Mouse (Mus musculus) left cerebral cortex, adult 18-20 months (tissue): ENCODE measurements around the gene Shisa7. TPM values are rescaled to one million over a fixed set of nuclear protein-coding genes. Genes with fewer than 3 reads are reported as not detected.
A peak's percentile ranks its signal among the peaks of the same experiment; 100 is the strongest.
"Not testable (repeated sequence)": the region's sequence is repeated elsewhere in the genome, so short reads cannot be mapped to it uniquely, and the experiment has no call there.

ENCODE experiments used
- DNase-seq, 2 experiments: peaks; one replicate each; pipeline ENCODE4 v3.0.0; 2021 to 2022; ENCODE audit warnings: low spot score in 2 of 2, mixed read lengths in 1 of 2
- total RNA-seq, 2 experiments: library from RNA; stranded (reverse); gene quantifications; 2 replicates each; pipeline ENCODE4 v1.2.3; 2021

The Shisa7 gene
- total RNA-seq, 2 experiments from 2014 or later, result 102 to 115 TPM

DNA sequence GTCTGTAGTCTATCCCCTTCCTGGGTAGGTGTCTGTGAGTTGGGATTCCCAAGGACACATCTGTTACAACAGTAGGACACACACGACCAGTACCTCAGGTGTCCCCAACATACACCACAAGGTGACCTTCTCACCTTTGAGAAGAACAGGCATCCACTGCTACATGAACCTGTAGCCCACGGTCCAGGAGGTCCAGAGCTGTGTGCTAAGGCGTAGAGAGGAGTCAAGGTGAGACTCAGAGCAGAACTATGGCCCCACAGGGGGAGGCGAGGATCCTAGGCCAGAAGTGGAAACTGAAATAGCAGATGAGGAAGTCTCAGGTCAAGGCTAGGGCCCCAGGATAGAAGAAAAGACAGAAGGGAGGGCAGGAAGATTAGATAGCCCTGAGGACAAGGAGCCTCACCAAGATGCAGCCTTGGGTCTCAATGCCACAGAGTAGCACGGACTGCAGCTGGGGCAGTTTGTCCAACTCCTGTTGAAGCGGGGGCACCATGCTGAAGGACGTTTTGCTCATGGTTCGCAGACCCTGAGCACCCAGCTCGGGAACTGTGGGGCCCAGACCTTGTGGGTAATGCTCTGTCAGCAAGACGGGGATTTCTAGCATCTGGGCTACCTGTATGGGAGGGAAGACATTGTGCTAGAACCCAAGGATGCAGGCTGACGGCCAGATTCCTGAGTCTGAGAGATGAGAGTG is 6.3 kb upstream of the Shisa7 start:
- no peak for DNase-seq

DNA sequence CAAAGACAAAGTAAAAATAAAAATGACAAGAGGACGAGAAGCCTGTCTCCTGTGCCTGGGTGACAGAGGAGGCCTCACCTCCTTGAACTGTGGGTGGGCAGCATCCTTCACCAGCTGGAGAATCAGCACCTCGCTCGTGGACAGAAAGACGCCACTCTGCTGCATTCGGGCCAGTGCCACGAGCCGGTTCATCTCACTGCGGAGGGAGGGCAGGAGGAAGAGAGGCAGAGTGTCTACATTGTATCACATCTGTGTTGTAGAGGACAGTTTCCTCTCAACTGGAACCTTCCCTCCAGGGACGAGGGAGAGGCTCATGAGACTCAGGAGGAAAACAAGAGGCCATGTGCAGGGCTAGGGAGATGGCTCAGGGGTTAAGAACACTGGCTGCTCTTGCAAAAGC is 4.9 kb upstream of the Shisa7 start:
- no peak for DNase-seq

DNA sequence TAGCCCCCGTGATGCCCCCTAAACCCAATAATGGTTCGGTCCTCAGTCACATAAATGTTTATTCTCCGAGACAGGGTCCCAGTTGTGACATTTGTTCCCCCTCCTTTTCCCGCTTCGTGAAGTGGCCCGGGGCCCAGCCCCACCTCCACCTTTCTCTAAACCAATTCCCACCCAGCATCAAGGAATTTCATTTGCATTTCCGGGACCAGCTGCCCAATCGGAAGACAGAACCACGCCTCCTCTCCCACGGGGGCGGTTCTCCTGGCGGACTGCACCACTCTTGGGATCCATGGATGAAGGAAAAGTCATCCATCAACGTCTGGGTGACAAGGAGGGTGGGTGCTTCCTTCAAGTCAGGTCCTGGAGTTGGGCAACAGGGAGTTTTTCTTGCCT is 417 bp upstream of the Shisa7 start:
- DNase-seq, result peak; percentile 89 to 94

DNA sequence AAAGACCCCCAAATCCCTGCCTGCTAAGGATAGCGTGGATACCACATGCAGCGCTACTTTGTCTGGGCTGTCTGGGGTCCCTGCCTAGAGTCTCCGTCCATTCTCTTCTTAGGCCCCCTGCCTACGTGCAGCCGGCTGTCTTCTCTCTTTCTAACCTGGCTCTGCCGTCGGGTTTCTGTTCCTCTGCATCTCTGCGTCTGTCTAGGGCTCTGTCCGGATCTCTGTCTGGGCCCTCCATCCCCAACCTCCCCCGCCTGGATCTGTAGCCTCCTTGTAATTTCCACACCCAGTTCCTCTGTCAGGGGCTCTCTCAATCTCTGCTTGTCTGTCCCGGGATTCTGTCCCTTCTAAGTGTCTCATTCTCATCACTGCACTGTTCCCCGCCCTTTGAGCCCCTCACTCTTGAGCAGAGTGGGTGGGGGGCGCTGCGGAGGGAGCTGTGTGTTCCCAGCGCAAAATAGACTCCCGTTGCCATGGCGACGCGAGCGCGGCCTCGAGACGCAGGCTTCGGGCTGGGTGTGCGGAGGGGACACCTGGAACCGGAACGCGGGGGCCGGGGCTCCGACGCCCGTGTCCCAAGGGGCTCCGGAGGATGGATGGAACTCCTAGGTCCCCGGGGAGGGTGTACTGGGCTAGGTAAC is 772 bp downstream of the Shisa7 start:
- DNase-seq, result peak; percentile 76 to 89

DNA sequence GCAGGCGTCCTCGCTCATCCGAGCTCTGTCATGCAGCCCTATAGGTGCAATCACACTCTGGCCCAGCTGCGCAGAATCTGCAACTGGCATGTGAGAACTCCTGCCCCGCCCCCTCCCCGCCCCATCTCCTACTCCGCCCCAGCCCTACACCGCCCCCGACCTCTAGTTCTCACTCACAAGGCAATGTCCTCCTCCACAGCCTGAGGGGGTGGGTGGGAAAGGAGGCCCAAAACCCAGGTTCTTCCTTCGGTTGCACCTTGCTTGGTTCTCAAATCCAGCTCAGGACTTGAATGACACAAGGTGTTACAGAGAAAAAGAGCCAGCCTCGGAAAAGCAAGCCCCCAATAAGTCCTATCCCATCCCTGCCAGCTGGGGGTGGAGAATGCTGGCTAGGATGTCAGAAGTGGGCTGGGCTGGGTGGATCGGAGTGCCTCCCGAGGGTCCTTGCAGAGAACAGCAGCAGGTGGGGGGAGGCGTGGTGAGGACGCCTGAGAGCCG is 1.8 kb downstream of the Shisa7 start:
- peak; percentile 38 to 55 for DNase-seq

DNA sequence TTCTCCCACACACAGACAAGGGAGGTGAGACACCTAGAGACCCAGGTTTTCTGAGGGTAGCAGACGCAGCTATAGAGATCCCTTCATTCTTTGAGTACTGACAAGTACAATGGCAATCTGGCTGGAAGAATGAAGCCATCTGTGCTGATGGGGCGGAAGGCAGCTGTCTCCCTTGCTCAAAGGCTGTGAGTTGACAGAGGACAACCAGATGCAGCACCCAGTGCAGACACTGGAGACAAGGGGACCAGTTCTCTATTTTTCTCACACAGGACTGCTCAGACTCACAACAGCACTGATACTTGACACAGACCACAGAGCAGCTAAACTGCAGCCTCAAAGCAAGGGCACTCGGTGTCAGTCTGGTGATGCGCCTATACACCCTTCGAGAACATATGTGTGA is 2.4 kb downstream of the Shisa7 start:
- DNase-seq, result peak; percentile 37 to 39

DNA sequence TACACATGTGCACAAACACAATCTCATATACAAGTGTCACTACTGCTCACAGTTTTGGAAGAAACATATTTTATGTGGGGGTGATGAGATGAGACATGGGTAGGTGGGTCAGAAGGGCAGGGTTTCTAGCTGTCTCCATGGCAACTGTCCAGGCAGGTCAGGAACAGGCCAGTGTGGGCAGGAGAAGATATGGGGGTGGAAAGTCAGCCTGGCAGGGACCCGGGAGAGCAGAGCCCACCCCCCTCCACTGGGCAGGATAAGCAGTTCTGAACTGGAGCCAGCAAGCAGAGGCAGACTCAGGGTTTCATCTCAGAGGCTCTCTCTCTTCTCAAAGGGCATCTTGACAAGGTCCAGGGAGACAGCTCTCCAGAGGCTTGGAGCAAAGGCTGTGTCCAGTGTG is 6.9 kb downstream of the Shisa7 start:
- no peak for DNase-seq

DNA sequence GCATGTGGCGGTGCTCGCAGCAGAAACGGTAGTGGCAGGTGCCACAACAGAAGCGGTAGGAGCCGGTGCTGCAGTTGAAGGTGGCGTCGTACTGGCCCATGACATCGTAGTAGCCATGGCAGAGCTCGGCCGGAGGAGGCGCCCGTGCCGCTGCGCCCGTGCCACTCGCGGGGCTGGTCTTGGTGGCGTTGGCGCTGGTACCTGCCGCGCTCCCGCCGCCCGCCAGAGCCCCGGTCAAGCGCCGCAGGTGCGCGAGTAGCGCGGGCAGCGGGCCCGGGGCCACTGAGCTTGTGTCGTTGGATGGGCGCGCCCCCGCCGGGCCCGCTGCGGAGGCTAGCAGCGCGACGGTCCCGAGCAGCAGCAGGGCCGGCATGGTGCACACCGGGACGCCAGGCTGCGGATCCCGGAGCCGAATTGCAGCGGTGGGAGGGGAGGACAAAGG is 8.1 kb downstream of the Shisa7 start:
- peak; percentile 47 to 53 for DNase-seq

DNA sequence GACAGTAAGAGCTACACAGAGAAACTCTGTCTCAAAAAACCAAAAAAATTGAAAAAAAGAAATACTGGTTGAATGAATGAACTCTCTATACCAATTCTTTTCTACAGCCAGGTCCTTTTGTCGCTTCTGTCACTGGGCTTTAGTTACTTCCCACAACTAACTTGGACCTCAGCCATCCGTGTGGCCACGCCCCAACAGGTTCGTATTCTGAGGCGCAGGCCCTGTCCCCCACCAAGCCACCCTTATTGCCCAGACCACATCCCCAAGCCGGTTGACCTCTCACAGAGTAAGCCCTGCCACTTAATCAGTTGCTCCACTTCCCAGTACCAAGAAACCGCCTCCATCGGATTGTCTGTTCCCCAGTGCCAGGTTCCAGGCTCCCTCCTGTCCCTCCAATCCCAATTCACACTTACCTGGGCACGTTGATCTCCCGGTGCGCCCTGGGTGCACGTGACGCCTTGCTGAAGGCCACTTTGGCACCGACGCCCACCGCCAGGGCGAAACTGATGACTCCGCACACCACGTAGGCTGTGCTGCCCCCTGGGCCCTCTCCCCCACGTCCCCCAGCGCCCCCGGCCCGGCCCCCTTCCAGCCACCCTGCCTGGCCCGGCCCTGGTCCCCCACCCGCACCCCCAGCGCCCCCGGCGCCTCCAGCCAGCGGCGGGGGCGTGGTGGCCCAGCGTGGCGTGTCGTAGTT is 8.7 kb downstream of the Shisa7 start:
- no peak for DNase-seq

DNA sequence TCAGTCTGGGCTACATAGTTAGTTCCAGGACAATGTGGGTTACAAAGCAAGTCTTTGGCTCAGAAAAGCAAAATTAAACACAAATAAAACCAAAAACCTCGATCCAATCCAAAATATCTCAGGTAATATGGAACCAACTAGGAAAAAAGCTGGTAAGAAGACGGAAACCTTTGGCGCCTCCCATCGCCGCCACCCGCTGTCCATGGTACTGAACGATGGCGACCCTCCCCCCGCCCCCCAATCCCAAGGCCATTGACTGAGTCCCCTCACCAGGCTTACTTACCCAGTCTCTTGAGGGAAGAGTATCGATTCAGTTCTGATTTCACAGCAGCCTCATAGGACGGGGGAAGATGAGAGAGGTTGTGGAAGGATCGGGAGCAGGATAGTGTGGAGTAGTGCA is 14.0 kb downstream of the Shisa7 start:
- DNase-seq, result no peak

DNA sequence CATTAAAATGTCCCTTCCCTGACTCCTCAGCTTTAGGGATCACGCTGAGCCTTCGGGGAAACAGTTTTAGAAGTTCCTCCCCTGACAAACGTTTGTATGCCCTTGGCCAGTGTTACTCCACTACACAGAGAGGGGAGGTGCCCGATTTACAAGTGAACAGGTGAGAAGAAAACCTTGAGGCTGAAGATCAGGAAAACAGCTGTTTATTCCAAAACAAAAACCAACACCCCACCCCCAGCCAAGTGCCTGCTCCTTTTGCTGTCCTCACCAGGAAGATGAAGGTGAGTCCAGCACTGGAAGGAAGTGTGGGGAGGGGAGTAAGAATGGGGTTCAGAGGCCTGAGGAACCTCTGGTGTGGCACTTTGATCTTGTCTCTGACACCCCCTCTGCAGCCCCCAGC is 19.1 kb downstream of the Shisa7 start:
- no peak for DNase-seq

DNA sequence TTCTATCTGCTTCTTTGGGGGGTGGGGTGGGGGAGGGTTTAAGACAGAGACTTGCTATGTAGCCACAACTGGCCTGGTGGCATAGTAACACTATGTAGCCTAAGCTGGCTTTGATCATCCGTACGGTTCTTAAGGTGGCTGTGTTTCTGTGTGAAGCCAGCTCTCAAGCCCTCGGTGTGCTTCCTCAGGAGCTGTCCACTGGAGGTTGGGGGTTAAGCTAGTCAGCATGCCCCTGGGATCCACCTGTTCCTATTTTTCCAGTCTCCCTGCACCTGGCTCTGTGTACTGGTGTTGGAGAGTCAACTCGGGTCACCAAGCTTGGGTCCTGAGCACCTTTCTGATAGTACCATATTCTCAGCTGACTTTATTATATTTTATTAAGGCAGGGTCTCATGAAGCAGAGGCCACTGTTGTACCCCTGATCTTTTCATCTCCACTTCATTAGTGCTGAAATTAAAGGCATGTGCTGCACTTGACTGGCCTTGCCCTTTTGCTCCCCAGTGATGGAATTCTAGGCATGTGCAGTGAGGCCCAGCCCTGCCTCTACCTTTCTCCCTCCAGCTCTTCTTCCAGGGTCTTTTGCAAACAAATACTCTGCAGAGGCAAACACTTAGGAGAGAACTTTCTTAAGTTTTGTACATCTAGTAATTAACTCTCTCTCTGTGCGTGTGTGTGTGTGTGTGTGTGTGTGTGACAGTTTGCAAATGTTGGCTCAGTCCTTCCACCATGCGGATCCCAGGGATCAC is 22.2 kb downstream of the Shisa7 start:
- no peak for DNase-seq

DNA sequence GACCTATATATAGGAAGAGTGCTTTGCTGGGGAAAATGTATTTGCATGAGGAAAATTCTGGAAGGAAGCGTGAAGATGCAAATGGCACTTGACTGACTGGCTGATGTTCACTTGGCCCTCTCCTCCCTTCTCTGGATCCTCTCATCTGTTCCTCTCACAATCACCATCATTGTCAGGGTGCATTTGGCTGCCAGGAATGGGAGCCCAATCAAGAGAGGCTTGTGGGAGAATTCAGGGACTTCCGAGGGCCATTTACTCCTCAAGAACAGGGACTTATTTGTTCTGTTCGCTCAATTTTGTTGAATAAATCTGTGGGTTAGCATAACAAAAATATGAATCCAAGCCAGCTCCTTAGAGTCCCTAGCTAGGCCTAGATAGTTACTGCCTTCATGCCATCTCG is 22.8 kb downstream of the Shisa7 start:
- DNase-seq, result peak in 1 of 2 experiments; percentile 35

DNA sequence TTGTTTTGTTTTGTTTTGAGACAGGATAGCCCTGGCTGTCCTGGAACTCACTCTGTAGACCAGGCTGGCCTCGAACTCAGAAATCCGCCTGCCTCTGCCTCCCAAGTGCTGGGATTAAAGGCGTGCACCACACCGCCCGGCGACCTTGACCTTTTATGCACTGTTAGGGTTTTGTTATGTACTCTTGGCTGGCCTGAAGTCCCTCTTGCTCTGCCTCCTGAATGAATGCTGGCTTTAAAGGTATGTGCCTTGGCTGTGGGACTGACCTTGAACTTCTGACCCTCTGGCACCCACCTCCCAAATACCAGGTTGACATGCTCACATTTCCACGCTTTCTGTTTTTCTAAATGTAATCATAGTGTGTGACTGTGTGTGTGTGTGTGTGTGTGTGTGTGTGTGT is 23.6 kb downstream of the Shisa7 start:
- DNase-seq, result not testable (repeated sequence)

DNA sequence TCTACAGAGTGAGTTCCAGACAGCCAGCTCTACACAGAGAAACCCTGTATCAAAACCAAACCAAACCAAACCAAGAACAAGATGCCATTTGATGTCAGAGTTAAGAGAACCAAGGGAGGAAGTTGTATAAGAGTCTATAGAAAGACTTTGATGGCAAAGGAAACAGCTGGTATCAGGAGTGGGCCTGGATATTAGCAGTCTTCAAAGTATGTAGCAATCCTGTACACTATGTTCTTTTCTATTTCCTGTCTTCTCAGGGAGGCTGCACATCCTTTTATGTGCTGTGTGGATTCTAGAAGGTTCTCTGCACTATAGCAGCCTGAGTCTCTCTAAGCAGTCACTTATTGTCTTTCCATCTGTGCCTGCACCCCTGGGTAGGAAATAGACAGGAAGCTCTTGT is 27.9 kb downstream of the Shisa7 start:
- DNase-seq, result no peak

DNA sequence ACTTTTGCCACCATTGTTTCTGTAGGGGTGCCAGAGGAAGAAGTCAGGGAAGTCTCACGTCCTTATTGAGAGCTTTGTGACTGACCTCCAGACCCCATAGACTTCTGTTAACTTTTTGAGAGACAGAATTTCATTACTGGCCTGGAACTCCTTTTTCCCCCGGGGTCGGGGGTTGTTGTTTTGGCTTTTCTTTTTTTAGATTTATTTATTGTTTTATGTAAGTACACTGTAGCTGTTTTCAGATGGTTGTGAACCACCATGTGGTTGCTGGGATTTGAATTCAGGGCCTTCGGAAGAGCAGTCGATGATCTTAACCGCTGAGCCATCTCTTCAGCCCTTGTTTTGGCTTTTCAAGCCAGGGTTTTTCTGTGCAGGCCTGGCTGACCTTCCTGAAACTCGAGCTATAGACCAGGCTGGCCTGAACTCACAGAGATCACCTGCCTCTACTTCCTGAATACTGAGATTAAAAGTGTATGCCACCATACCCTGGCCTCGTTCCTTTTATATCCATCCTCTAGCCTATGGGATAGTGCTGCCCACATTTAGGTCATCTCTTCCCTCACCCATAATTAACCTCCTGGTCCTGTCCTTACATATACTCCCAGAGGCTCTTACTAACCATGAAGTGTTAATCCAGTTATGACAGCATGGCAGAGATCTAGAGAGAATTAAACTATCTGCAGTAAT is 31.2 kb downstream of the Shisa7 start:
- no peak for DNase-seq

DNA sequence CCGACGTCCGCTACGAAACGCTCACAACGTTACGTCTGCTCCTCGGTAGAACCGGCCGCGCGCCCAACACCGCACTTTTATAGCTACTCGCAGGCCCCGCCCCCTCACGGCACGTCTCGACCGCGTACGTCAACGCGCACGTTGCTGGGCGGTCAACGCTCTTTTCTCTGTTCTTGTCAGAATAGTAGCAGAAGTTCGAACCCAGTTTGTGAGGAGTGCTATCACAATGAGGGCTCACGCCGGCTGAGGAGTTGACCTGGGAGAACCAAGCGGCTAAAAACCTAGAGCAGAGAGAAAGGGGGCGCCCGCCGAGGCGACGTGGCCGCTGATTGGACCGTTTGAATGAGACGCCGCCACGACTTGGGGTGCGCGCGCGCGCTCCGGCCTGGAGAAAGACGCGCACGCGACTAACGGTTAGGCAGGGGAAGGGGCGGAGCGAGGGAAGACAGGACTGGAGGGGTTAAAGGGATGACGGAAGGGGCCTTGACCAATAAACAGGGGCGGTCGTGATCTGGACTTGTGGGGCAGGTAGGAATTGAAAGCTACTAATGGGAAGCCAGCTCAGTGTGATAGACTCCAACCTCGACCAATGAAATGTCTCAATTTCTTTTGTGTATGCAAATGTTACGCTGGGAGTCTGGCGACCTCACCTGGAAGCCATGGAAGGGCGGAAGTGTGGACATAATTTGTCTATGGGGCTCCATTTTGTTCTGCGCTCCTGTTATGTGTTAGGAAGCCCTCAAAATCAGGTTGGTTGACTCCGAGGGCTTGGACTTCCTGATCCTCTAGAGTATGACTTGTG is 32.0 kb downstream of the Shisa7 start, which contains the start of gene Ube2s:
TSS of gene Ube2s (minus strand) at position 288 of the 802 bp plus-strand sequence.
- DNase-seq, result peak; percentile 95 to 98

DNA sequence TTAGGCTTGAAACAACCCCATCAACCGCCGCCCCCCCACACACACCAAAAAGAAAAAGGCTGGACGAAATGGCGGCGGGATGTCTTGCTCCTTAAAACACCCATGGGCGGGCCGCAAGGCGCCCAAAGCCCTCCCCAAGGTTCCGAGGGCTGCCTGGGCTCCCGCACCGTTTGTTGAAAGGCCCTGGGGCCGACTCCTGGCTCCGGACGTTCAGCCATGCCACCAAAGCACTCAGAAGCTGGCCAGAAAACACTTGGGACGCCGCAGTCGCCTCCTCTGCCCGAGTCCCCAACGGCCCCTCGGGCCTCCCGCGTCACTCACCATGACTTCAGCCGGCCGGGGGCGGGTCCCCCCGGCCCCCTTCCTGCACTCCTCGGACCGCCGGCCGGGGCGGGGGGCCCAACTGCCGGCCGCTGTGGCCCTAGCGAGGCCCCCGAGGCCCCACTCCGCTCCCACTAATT is 32.6 kb downstream of the Shisa7 start:
- DNase-seq, result no peak

DNA sequence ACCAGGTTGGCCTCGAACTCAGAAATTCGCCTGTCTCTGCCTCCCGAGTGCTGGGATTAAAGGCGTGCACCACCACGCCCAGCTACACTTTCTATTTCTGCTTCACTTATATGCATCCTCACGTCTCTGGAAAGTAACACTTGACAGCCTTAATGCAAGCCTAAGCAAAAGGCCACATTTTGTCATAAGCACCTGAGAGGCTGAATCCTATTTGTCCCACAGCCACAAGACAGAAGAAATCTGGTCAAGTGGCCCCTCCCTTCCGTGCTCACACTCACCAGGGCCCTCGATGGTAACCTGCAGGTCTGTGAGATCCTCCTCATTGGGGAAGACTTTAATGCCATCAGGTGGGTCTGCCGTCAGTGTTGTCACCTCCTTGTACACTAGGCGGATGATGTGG is 33.4 kb downstream of the Shisa7 start:
- DNase-seq, result not testable (repeated sequence)

DNA sequence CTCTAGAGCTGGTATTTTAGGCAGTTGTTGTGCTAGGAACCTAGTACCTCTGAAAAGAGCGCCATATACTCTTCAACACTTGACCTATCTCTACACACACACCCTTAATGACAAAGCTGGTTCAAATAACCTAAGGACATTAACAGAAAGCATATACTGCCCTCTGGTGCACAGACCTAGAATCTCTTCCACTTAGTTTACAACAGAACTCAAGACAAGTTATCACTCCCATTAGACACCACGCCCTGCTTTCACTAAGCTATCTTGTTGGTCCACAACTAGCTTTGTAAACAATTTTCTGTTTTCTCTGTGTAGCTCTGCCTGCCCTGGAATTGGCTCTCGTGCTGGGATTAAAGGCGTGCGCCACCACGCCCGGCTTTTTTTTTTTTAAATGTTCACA is 37.8 kb downstream of the Shisa7 start:
- DNase-seq, result no peak
